15 mouse cellular contexts compared by ENCODE assay signal in genomic region chr9:64355627-64356026, GRCm38 (mm10). TPM values are rescaled to one million over a fixed set of nuclear protein-coding genes. Genes with fewer than 3 reads are reported as not detected.
DNase-seq lines count a peak whose midpoint lies in the region.
"Had no signal": no experiment of that assay in that cellular context is flagged by ENCODE, and none has a peak within 500 bp of the region (broad histone marks: within the 10 kb centered on the region; RNA-seq: fewer than 3 reads in every experiment).

No protein-coding gene starts in this region.

- intact Hi-C loops in left cerebral cortex, postnatal 4 days (cut with DNase I) = no loop called here
- intact Hi-C loops in left cerebral cortex, postnatal 36 days (cut with DNase I) = no loop called here

- DNase-seq in left cerebral cortex, adult 18-20 months (ENCODE audit: low spot score in 2 of 2) = peak; percentile 50 to 56
- DNase-seq in left cerebral cortex, postnatal 4 days = no peak
- DNase-seq in brain, adult 2 months (ENCODE audit: low read depth, low spot score) = peak; percentile 75
- peak; percentile 36 to 64 for DNase-seq in left cerebral cortex, postnatal 36 days (ENCODE audit: low spot score in 2 of 2)
- DNase-seq in right cerebral cortex, postnatal 25 days = peak; percentile 23
- DNase-seq in kidney, postnatal 25 days = no peak
- DNase-seq in kidney, adult 8-10 months = no peak
- DNase-seq: adrenal gland, adult 2 months; adrenal gland, postnatal 25 days; cerebellum, adult 2 months; cerebellum, postnatal 10 days; forebrain, postnatal 0 days; gastrocnemius, postnatal 14 days; heart, adult 2 months; heart, postnatal 36 days had no signal

RNA-seq across cellular contexts. Expression of gene Dis3l, which starts 14.5 kb away (rescaled TPM):
- 10 to 100 TPM; 27.5 to 28.2 TPM for total RNA-seq in left cerebral cortex, adult 18-20 months (2021)
- 10 to 100 TPM; 29.0 to 29.5 TPM for total RNA-seq in left cerebral cortex, postnatal 4 days (2021)
- 10 to 100 TPM; 25.6 to 32.1 TPM for total RNA-seq in left cerebral cortex, postnatal 36 days (2021)

RNA-seq across cellular contexts. Expression of gene Megf11, which starts 29.8 kb away (rescaled TPM):
- 10 to 100 TPM; 10.2 to 11.3 TPM for total RNA-seq in left cerebral cortex, adult 18-20 months (2021)
- 1 to 10 TPM; 3.3 to 5.2 TPM for total RNA-seq in left cerebral cortex, postnatal 4 days (2021)
- total RNA-seq in left cerebral cortex, postnatal 36 days (2021) = 10 to 100 TPM; 12.6 to 14.6 TPM

Comparison
In these comparisons a context has a peak if more than half of its experiments do, and no peak if none do; other contexts are left out.
1. DNase-seq: peak in left cerebral cortex, adult 18-20 months (2 of 2), brain, adult 2 months (single experiment), left cerebral cortex, postnatal 36 days (2 of 2) and right cerebral cortex, postnatal 25 days (single experiment); none in left cerebral cortex, postnatal 4 days (single experiment), kidney, postnatal 25 days (0 of 2) and kidney, adult 8-10 months (0 of 2).